Mouse (Mus musculus) left cerebral cortex, postnatal 4 days (tissue): ENCODE measurements at regions not wholly inside any gene's neighbourhood (a gene's known extent, or its start where the extent isn't known, plus 50 kb on each side); places are given as distances from the start of the nearest gene placed in this dataset.

Experiments
- DNase-seq: peaks from one replicate; pipeline ENCODE4 v3.0.0-alpha.2; 2022
- intact Hi-C: fragments of 180-260 bp; cut with DNase I; formaldehyde crosslinking; loops from one replicate; pipeline ENCODE4 v1.15.1; 2025

DNA sequence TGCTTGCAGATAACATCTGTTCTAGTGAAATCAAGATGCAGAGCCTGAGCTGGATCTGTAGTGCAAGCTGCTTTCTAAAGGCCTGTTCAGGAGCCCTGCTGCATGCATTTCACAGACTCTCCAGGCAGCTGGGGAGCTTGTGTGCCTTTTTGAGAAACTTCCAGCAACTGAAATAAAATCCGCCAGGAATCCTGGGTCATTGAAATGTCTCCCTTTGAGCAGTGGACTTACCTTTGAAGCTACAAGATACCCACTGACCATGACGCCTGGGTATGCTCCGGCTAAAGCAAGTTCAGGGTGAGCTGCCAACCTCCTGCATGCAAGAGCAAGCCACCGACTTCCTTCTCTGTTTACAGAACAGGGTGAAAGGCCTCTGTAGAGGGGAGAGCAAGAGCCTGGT is 278.7 kb downstream of the Cenpw start:
- no peak for DNase-seq
- intact Hi-C loops, result no loop called here

DNA sequence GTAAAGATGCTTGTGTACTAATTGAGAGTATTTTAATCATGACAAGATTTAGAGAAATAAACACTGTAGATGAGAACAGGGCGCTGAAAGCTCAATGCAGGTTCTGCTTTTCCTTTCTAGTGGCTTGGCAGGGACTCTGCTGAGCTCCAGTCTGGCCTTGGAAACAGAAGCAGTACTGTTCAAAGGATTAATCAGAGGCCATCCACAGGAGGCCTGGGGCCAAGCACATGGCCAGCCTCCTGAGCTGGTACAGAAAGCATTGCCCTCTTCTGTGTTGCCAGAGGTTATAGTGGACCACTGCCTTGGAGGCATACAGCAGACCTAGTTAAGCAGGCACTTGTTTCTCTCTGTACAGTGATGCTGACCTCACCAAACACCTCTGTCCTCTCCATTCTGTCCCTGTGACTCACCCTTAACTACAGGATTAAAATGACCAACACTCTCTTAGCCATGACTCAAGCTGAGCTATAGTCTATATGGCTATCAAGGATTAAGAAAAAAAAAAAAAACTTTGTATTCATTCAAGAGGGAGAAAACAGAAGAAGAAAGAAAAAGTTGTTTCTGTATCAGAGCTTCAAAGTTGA is 302.5 kb downstream of the Cenpw start:
- intact Hi-C loops, result no loop called here
- no peak for DNase-seq

DNA sequence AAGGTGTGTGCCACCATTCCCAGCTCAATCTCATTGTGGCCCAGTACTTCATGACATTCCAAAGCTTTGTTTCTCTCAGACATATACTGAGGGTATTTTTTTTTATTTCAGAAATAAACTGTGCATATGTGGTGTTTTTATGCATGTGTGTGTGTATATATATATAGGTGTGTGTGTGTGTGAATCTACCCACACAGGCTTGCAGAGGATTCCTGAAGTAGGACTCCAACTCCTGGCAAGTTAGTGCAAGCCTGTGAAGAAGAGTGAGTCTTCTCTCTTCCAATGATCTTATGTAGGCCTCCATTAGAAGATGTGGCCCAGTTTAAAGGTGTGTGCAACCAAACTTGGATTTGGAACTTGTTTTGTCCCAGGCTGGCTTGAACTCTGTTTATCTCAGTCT is 328.9 kb upstream of the Rspo3 start:
- DNase-seq, result no peak
- intact Hi-C loops, result no loop called here

DNA sequence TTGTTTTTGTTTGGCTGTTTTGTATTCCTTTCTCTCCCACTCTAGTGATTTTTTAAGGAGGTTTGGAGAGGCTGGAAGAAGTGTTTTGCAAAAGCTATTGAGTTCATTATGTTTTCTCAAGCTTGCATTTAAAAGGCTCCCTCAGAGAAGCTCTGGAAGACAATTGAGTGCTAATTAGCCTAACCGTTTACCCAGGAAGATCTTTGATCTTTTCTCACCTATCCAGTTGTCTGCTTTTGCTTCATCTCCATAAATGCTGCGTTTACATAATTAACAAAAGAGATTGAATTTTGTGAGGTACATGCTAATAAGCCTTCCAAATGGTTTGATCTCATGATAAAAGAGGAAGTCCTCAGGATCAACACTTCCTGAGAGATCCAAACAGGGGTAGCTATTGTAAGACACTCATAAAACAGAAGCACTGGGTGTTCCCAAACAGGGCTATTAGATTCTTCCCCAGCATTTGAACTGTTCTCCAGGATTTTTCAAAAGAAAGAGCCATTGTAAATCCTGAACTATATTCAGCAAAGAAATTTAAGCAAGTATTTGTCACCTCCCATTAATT is 320.2 kb upstream of the Rspo3 start:
- intact Hi-C loops, result no loop called here
- no peak for DNase-seq

DNA sequence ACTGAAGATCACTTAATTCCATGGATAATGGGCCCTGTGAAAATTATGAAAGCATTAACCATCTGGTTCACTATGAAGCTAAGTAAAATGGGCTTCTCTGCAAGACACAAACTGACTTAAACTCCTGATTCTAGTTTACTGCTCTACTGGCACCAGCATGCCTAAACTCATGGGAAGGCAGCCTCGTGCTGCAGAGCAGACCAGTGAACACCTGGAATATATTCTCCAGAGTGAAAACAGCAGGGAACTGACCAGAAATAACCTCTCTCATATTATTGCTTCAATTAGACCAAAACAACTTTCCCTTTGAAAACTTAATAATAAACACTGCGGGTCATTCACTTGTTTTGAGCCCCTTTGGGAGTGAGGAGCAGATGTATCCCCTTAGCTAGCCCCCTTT is 316.8 kb upstream of the Rspo3 start:
- intact Hi-C loops, result no loop called here
- no peak for DNase-seq

DNA sequence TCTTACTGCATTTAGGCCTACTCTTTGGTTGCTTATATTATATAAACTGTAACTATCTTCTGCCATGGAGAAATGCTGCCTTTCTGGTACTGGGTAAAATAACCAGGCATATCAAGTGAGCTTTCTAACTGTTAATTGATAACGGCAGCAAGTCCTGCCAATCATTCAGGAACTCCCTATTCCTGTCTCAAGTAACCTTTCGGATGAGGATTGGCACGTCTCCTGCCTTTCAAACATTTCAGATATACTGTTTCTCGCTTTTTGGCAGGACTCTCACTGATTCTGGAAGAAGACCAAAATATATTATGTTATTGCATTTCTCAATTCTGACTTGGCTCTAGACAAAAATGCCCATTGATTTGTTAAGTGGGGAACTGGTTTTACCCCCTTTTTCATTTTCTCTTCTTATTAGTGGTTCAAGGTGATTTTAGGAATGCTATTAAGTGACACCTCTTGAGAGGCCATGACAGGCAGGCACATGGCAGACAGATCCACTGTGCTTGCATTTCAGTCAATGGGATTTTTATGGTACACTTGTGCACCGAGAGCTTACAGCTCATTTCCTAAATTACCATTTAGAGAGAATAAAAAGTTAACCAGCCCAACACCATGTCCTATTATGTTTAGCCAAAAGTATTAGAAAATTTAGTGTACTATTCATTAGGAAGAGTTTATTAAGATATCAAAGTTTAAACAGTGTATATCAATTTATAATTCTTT is 289.4 kb upstream of the Rspo3 start:
- intact Hi-C loops, result no loop called here
- no peak for DNase-seq

DNA sequence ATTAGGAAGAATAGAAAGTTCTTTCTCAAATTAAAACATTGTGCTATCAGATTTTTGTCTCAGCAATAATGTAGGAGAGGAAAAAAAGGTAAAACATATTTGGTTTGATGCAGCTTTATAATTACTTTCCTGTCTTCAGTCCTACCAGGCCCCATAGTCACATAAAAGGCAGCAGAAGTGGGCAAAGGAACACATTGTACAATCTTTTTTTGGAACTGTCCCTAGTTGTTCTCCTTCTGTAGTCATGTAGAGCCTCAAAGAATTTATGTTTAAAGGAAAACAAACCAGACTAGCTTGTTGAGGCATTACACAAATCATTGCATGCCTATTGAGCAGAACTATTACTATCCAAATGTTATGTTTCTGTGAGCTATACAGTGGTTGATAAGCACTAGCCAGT is 288.7 kb upstream of the Rspo3 start:
- intact Hi-C loops, result no loop called here
- no peak for DNase-seq

DNA sequence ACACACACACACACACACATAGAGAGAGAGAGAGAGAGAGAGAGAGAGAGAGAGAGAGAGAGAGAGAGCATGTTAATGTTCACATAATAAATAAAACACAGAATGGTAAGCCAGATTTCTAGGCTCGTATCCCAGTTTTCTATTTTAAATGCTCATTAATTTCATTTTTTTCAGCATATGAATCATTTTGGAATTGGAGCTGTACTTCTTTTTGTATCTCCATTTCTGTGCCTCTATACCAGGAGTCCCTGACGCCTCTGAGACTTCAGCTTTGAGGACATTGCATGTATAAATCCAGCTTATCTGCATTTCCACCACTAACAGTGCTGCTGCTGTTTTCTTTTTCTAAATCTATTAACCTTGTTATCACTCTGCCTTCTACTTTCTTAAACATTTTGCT is 287.5 kb upstream of the Rspo3 start:
- no peak for DNase-seq
- intact Hi-C loops, result no loop called here

DNA sequence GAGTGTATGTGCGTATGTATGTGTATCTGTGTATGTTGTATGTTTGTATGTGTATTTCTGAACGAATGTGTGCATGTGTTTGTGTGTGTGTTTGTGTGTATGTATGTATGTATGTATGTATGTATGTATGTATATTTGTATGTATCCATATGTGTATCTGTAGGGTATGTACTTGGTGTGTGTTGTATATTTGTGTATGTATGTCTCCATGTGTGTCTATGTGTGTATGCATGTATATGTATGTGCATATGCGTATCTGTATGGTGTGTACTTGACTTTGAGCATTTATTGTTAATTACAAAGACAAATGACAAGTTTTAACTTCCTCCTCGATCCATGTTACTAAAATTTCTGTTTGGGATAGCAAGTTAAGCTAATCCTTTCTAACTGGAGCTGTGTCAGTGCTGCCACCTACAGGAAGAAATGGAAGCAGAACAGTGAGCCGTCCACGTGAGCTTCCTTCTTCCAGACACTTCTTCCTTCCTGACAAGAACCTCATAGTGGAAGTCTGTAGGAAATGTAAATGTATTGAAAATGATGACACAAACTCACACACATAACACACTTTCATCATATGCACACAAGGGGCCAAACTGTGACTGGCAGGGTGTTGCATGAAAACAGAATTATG is 268.4 kb upstream of the Rspo3 start:
- intact Hi-C loops, result loop anchor here (5.0 kb wide), 2 partner anchors 272 to 783 kb away; no protein-coding TSS in a partner anchor
- DNase-seq, result peak; percentile 40

DNA sequence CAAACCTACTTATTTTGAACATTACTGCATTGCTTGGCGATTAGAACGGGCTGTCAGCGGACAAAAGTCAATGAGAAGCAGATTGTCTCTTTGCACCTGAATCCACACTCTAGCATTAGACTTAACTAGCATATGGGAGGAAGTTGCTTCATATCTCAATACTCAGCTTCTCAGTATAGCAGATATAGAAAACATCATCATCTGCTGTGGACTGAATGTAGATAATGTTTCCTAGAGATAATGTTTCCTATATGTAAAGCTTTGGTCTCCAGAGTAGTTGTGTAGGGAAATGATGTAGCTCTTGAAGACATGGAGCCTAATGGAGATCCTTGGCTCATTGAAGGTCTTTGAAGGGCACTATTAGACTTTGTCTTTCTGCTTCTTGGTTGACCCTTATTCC is 267.0 kb upstream of the Rspo3 start:
- no peak for DNase-seq
- intact Hi-C loops, result loop anchor here (5.0 kb wide), 2 partner anchors 270 to 785 kb away; no protein-coding TSS in a partner anchor

DNA sequence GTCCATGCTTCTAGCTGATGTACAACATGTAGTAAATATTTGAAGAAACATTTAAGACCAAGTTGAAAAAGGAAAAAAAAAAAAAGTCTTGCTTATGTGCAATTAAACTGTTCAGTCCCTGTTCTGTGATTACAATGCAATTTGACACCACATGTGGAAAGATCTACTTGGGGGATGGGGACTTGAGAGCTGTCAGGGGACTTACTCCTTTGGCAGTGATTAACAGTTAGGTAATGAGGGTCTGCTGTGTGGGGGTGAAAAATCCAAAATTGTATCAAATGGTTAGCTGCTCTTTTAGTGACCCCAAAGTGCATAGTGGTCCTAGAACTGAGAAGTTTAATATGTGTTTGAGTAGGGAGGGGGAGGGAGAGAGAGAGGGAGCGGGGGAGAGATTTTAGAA is 259.0 kb upstream of the Rspo3 start:
- intact Hi-C loops, result no loop called here
- no peak for DNase-seq

DNA sequence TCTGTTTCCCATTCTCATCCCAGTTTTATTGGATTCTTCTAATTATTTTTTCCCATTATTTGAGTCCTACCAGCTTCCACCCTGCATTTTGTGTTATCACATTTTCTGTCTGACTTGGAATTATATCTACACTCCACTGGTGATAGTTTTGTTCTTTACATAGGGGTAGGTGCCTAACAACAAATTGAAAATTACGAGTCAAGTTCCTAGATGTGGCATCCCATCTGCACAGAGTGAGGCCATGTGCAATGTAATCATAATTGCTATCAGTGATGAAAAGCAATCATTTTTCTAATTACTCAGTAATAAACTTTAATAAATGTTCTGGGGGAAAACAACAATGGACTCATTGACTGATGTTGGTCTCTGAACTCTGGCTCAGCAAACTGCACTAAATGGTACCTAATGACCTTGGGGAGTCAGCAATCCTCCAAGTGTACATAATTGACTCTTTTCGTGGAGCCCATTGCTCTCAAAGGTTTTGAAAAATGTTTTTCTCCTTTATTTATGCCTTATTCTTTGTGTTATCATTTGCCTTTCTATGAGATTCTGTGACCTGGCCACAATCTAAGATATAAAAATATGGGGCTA is 250.6 kb upstream of the Rspo3 start:
- no peak for DNase-seq
- intact Hi-C loops, result no loop called here

DNA sequence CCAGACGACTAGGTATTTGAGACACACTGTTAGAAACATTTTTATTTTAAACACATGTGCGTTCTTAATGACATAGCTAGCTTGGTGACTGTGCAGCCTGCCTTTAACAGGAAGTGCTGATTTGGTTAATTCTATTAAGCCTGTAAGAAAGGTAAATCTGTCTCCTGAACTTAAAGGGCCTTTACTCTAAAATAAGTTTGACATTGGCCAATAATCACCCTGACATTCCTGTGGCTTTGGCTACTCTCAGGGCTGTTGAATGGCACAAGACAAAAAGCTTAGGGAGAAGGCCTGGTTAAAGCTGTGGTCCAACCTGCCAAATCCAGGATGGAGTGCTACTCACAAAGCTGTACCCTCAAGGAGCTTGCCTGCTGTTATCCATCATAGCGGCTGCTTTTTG is 201.0 kb upstream of the Rspo3 start:
- intact Hi-C loops, result no loop called here
- DNase-seq, result no peak

DNA sequence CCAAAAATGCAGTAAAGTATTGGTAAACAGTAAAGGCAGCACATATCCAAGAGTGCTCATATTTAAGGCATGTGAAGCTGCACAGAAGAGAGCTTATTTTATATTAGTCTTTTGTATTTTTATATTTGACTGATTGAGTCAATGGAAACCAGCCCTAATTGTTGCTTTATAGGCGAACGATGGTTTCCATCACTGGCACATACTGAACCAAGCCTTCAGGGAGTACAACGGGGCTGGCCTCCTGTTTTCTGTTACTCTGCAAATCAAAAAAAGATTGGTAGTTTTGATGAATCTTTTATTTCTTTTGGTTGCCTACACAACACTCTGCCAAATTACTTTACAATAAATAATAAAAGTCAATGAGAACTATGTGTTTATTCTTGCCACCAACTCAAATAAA is 189.7 kb upstream of the Rspo3 start:
- intact Hi-C loops, result no loop called here
- no peak for DNase-seq

DNA sequence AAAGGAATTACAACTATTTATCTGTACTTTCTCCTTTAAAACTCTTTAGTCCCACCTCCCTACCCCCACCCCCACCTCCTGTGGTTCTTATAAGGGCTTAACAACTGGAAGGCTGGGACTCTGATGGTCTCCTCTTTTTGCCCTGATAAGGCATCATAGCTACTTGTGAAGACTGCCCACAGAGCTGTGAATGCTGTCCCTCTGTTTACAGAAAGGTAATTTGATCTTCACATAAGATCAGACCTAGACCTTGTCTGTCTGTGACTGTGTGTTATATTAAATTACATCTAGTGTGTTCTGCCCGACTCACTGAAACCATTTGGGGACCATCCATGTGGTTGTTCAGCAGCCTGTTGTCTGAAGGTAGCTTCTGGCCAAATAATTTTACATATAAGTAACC is 175.3 kb upstream of the Rspo3 start:
- DNase-seq, result no peak
- intact Hi-C loops, result no loop called here

DNA sequence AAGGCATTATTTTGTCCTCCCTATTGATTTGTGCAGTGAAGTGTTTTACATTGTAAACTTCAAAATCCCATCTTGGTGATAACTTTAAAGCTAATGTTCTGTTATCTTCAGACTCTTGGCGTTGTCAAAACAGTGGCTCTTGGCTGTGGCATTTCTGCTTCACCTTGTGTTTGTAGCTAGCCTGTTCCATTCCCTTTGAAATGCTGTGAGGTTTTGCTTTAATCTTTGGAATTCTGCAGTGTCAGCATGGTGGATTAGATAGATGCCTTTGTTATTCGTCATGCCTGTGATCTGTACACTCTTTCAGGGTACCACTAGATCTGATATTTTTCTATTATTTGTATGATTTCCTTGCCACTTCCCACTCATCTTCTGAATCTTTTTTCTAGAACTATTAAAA is 173.0 kb upstream of the Rspo3 start:
- DNase-seq, result no peak
- intact Hi-C loops, result no loop called here

DNA sequence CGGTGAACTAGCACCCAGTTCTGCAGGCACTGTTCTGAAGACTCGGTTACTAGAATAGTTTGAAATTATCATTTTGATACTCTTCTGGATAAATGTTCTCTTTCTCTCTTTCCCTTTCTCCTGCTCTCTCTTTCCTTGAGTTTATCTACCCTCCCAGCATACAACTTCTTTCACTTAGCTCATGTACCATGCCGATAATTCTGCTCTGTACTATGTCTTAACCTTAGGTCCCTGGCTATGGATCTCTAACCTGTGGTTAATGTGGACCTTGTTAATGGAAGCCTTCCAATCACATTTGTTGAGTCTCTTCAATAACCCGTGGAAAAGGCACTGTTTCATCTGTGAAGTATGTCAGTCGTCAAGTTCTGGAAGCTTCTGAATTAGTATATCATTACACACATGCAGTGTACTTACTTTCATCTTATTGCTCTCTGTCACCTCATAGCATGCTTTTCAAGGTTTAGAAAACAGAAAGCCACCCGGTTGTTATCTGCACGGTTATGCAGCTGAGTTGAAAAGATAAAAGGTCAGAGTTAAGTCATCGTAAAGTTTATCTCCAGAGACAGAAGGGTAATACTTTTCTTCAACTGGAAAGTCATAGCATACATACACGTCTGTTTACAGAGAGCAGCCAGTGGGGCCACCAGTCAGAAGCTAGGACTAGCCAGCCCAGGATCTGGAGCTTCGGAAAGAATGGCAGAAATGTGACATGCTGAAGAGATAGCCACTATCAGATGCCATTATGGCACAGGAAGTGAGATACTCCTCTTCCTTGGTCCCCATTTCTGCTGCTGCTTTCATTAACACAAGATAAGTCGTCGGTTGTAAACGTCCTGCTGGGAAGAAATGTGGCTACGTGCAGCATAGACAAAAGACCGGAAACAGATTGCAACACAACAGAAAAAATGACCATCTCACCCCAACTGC is 157.6 kb upstream of the Rspo3 start:
- no peak for DNase-seq
- intact Hi-C loops, result no loop called here

DNA sequence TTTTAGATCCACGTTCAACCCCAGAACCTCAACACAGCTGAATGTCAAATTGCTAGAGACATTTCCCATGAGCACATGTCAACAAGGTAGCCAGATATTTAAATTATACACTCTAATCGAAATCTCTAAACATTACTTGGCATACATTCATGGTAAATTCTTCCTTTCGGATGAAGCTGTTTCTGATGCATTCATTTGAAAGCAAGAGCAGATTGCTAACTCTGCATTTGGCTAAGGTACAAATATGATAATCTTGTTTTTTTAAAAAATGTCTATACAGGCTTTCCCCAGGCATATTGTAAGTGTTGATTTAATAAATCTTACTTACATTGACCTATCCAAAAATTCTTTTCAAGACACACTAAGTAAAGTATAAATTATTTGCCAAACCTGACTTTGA is 153.9 kb upstream of the Rspo3 start:
- intact Hi-C loops, result no loop called here
- no peak for DNase-seq

DNA sequence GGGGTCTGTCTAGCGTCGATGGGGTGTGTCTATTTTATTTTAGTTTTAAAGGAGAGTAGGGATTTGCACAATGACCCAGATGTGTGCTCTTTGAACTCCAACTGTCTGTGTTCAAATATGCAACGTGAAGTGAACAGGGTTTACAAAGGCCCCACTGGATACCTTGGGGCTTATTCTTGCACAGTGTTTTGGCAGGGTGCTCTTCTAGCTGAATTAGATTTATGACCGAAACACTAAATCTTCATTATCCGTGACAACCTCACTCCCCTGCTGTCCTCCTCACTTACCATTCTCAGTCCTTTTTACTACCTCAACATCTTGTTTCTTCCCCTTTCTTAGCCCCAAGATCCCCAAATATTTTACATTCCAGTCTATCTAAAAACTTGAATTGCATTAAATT is 151.3 kb upstream of the Rspo3 start:
- intact Hi-C loops, result no loop called here
- no peak for DNase-seq

DNA sequence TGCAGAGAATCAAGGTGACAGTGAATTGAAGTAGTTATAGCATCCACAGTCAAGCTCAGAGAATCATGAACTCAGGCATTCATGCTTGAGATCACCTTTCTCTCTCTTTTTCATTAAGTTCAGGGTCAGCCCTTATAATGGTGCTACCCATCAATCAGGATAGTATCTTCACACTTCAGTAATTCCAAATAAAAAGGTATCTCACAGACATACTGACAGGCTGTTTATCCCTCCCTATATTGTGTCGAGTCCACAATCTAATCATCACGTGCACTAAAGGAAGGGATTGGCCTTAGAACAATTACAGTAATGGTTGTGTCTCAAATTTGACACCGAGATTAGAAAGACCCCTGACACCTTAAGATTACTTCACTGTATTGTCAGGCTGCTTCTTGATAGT is 138.7 kb upstream of the Rspo3 start:
- intact Hi-C loops, result no loop called here

DNA sequence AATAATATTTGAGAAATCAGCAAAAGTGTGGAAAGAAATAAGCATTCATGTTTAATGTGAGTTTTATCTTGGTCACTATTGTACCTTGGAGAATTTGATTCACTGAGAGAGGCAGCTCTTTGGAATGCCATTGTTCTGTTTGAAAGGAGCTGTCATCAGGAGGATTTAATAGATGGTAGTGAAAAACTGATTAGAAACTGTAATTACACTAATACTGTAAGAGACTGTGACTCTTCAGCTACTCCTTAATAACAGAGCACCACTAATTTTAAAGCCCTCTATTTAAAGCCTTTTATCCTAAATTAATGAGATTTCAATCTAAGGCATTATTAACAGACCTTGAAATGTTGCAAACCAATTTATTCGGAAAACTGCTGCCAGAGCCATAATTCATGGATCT is 126.1 kb upstream of the Rspo3 start:
- intact Hi-C loops, result no loop called here

More for the DNA sequence above, 138.7 kb upstream of the Rspo3 start:
- DNase-seq, result no peak

More for the DNA sequence above, 126.1 kb upstream of the Rspo3 start:
- DNase-seq, result no peak
